Mouse (Mus musculus): ENCODE results near the gene Lyst. TPM values are rescaled to one million over a fixed set of nuclear protein-coding genes. Genes with fewer than 3 reads are reported as not detected.
"Not testable (repeated sequence)": the region's sequence is repeated elsewhere in the genome, so short reads cannot be mapped to it uniquely, and the experiment has no call there.

The Lyst gene
- polyA plus RNA-seq (2015; fragmentation: Nextera tagmentation; extraction: Ambion mirVana) = 11.5 and 16.3 TPM in 2 replicates

- DNase-seq (ENCODE audit: low spot score) = peak; percentile 97
Observed at GRCm38 (mm10) chr13:13590048-13591011, at the start of gene Lyst. Gene Lyst (plus strand): TSS chr13:13590397.

GRCm38 (mm10) chr13:13543073-13543472 is 47.1 kb upstream of the Lyst start:
- DNase-seq (ENCODE audit: low spot score) = not testable (repeated sequence)

GRCm38 (mm10) chr13:13546792-13547191 is 43.4 kb upstream of the Lyst start:
- DNase-seq (ENCODE audit: low spot score) = no peak

GRCm38 (mm10) chr13:13547889-13548288 is 42.3 kb upstream of the Lyst start:
- DNase-seq (ENCODE audit: low spot score) = no peak

GRCm38 (mm10) chr13:13548431-13549190 is 41.6 kb upstream of the Lyst start:
- no peak for DNase-seq (ENCODE audit: low spot score)

GRCm38 (mm10) chr13:13549687-13550660 is 40.2 kb upstream of the Lyst start:
- no peak for DNase-seq (ENCODE audit: low spot score)

GRCm38 (mm10) chr13:13552020-13552419 is 38.2 kb upstream of the Lyst start:
- DNase-seq (ENCODE audit: low spot score) = no peak

- DNase-seq (ENCODE audit: low spot score) = no peak
Observed at GRCm38 (mm10) chr13:13553660-13554059, 36.5 kb upstream of the Lyst start.

- no peak for DNase-seq (ENCODE audit: low spot score)
Observed at GRCm38 (mm10) chr13:13555196-13555595, 35.0 kb upstream of the Lyst start.

GRCm38 (mm10) chr13:13557001-13557743 is 33.0 kb upstream of the Lyst start:
- DNase-seq (ENCODE audit: low spot score) = peak; percentile 28

GRCm38 (mm10) chr13:13558251-13558650 is 31.9 kb upstream of the Lyst start:
- DNase-seq (ENCODE audit: low spot score) = no peak

GRCm38 (mm10) chr13:13558900-13559299 is 31.3 kb upstream of the Lyst start:
- peak; percentile 83 for DNase-seq (ENCODE audit: low spot score)

- DNase-seq (ENCODE audit: low spot score) = no peak
Observed at GRCm38 (mm10) chr13:13562571-13562970, 27.6 kb upstream of the Lyst start.

- no peak for DNase-seq (ENCODE audit: low spot score)
Observed at GRCm38 (mm10) chr13:13564116-13564515, 26.1 kb upstream of the Lyst start.

- DNase-seq (ENCODE audit: low spot score) = peak; percentile 95
Observed at GRCm38 (mm10) chr13:13564541-13564940, 25.7 kb upstream of the Lyst start.

- no peak for DNase-seq (ENCODE audit: low spot score)
Observed at GRCm38 (mm10) chr13:13567640-13568039, 22.6 kb upstream of the Lyst start.

GRCm38 (mm10) chr13:13568824-13569223 is 21.4 kb upstream of the Lyst start:
- DNase-seq (ENCODE audit: low spot score) = no peak

- DNase-seq (ENCODE audit: low spot score) = no peak
Observed at GRCm38 (mm10) chr13:13569603-13570002, 20.6 kb upstream of the Lyst start.

GRCm38 (mm10) chr13:13572060-13572835 is 17.9 kb upstream of the Lyst start:
- DNase-seq (ENCODE audit: low spot score) = peak; percentile 27
